Mouse (Mus musculus): ENCODE data around the gene Capzb. TPM values are rescaled to one million over a fixed set of nuclear protein-coding genes. Genes with fewer than 3 reads are reported as not detected.

The Capzb gene
- polyA plus RNA-seq, 1 experiment: 151 TPM

GRCm38 (mm10) chr4:139235556-139235955, 42.9 kb downstream of the Capzb start:
- no peak for TF ChIP-seq GATA1 (IDR thresholded peaks at IDR 0.05; ENCODE audit: low read length)

- no peak for TF ChIP-seq GATA1 (IDR thresholded peaks at IDR 0.05; ENCODE audit: low read length)
Measured at GRCm38 (mm10) chr4:139238612-139239011, 45.9 kb downstream of the Capzb start.

- TF ChIP-seq GATA1 (IDR thresholded peaks at IDR 0.05; ENCODE audit: low read length): no peak
Measured at GRCm38 (mm10) chr4:139240334-139240733, 47.6 kb downstream of the Capzb start.

GRCm38 (mm10) chr4:139241678-139242606, 49.2 kb downstream of the Capzb start:
- TF ChIP-seq GATA1 (IDR thresholded peaks at IDR 0.05; ENCODE audit: low read length): no peak

GRCm38 (mm10) chr4:139242607-139242955, 49.9 kb downstream of the Capzb start:
- no peak for TF ChIP-seq GATA1 (IDR thresholded peaks at IDR 0.05; ENCODE audit: low read length)

GRCm38 (mm10) chr4:139244176-139244575, 51.5 kb downstream of the Capzb start:
- no peak for TF ChIP-seq GATA1 (IDR thresholded peaks at IDR 0.05; ENCODE audit: low read length)

- no peak for TF ChIP-seq GATA1 (IDR thresholded peaks at IDR 0.05; ENCODE audit: low read length)
Measured at GRCm38 (mm10) chr4:139244766-139245165, 52.1 kb downstream of the Capzb start.

- TF ChIP-seq GATA1 (IDR thresholded peaks at IDR 0.05; ENCODE audit: low read length): no peak
Measured at GRCm38 (mm10) chr4:139245534-139245933, 52.8 kb downstream of the Capzb start.

GRCm38 (mm10) chr4:139246130-139246877, 53.6 kb downstream of the Capzb start:
- no peak for TF ChIP-seq GATA1 (IDR thresholded peaks at IDR 0.05; ENCODE audit: low read length)

GRCm38 (mm10) chr4:139247966-139248365, 55.3 kb downstream of the Capzb start:
- TF ChIP-seq GATA1 (IDR thresholded peaks at IDR 0.05; ENCODE audit: low read length): no peak

GRCm38 (mm10) chr4:139248736-139249135, 56.0 kb downstream of the Capzb start:
- TF ChIP-seq GATA1 (IDR thresholded peaks at IDR 0.05; ENCODE audit: low read length): no peak

GRCm38 (mm10) chr4:139250043-139250442, 57.3 kb downstream of the Capzb start:
- no peak for TF ChIP-seq GATA1 (IDR thresholded peaks at IDR 0.05; ENCODE audit: low read length)

- TF ChIP-seq GATA1 (IDR thresholded peaks at IDR 0.05; ENCODE audit: low read length): no peak
Measured at GRCm38 (mm10) chr4:139250886-139251285, 58.2 kb downstream of the Capzb start.

- TF ChIP-seq GATA1 (IDR thresholded peaks at IDR 0.05; ENCODE audit: low read length): no peak
Measured at GRCm38 (mm10) chr4:139252051-139252760, 59.5 kb downstream of the Capzb start.

GRCm38 (mm10) chr4:139253206-139253605, 60.5 kb downstream of the Capzb start:
- TF ChIP-seq GATA1 (IDR thresholded peaks at IDR 0.05; ENCODE audit: low read length): no peak

GRCm38 (mm10) chr4:139256146-139256545, 63.4 kb downstream of the Capzb start:
- no peak for TF ChIP-seq GATA1 (IDR thresholded peaks at IDR 0.05; ENCODE audit: low read length)

Measured in G1E-ER4 (cell line).